8 mouse cellular contexts compared by ENCODE assay signal in genomic region chr7:45305275-45305674, GRCm38 (mm10). TPM values are rescaled to one million over a fixed set of nuclear protein-coding genes. Genes with fewer than 3 reads are reported as not detected.
DNase-seq lines count a peak whose midpoint lies in the region; ATAC-seq and TF ChIP-seq lines count a peak whose summit lies in the region.

No protein-coding gene starts in this region.

- peak overlapping the region; percentile 36; the same call in 1 of the 2 replicates for H3K4me2 ChIP-seq in limb, embryonic 11.5 days (ENCODE audit: low read depth, severe bottlenecking)
- peak overlapping the region; percentile 41 for H3K4me2 ChIP-seq in midbrain, embryonic 11.5 days

- TF ChIP-seq CTCF in spleen, adult 2 months (IDR thresholded peaks at IDR 0.05; ENCODE audit: extremely low read depth, insufficient read depth, insufficient read length, insufficient replicate concordance) = peak; percentile 61; the same call in 1 of the 2 replicates

- WGBS in limb, embryonic 11.5 days = 3% methylated on average over 17 of the region's 17 CpGs
- WGBS in midbrain, embryonic 11.5 days = 4% methylated on average over 17 of the region's 17 CpGs
- WGBS in spleen, adult 2 months = 46% methylated on average over 17 of the region's 17 CpGs

- H3K27ac ChIP-seq in limb, embryonic 11.5 days (replicated peaks; ENCODE audit: low read depth, low read length) = no peak overlapping the region
- H3K27ac ChIP-seq in midbrain, embryonic 11.5 days (ENCODE audit: low read depth, low read length) = no peak overlapping the region
- H3K27ac ChIP-seq in spleen, adult 2 months (ENCODE audit: insufficient read depth, low read length) = no peak overlapping the region

- no peaks in the 10 kb centered on the region for H3K36me3 ChIP-seq in limb, embryonic 11.5 days (ENCODE audit: control insufficient read depth, insufficient read depth, low read length)
- no peaks in the 10 kb centered on the region for H3K36me3 ChIP-seq in midbrain, embryonic 11.5 days (ENCODE audit: control insufficient read depth, insufficient read depth, low read length)
- H3K36me3 ChIP-seq in spleen, adult 2 months (ENCODE audit: control insufficient read depth, insufficient read depth, low read length) = no peaks in the 10 kb centered on the region

- H3K4me1 ChIP-seq in limb, embryonic 11.5 days (ENCODE audit: control insufficient read depth, insufficient read depth, low read length) = peaks cover 9% of the 10 kb centered on the region
- peaks cover 12% of the 10 kb centered on the region for H3K4me1 ChIP-seq in midbrain, embryonic 11.5 days (ENCODE audit: control insufficient read depth, insufficient read depth, low read length)
- peaks cover 3% of the 10 kb centered on the region; the same call in 1 of the 2 replicates for H3K4me1 ChIP-seq in spleen, adult 2 months (ENCODE audit: control insufficient read depth, insufficient read depth, insufficient read length)

- H3K4me3 ChIP-seq in limb, embryonic 11.5 days (ENCODE audit: low read depth, low read length) = peak overlapping the region; percentile 8; the same call in 1 of the 2 replicates
- peak overlapping the region; percentile 26 for H3K4me3 ChIP-seq in midbrain, embryonic 11.5 days (ENCODE audit: low read depth, low read length)
- no peak overlapping the region for H3K4me3 ChIP-seq in spleen, adult 2 months (ENCODE audit: extremely low read depth, insufficient read depth, insufficient read length)

- H3K9me3 ChIP-seq in limb, embryonic 11.5 days (ENCODE audit: control insufficient read depth, low read length) = no peaks in the 10 kb centered on the region
- no peaks in the 10 kb centered on the region for H3K9me3 ChIP-seq in midbrain, embryonic 11.5 days (ENCODE audit: control insufficient read depth, low read length)

- DNase-seq in urinary bladder, postnatal 25 days (ENCODE audit: low spot score) = peak; percentile 53
- no peak for DNase-seq in urinary bladder, adult 2 months (ENCODE audit: low spot score)
- peak; percentile 47 to 68 for DNase-seq in cerebellum, postnatal 4 days (ENCODE audit: low spot score in 2 of 2)
- DNase-seq in gastrocnemius, postnatal 10 days = peak; percentile 68
- peak; percentile 61 to 70 for DNase-seq in kidney, adult 8-10 months
- peak; percentile 89 for DNase-seq in limb, embryonic 11.5 days (ENCODE audit: low spot score)
- peak; percentile 96 for DNase-seq in midbrain, embryonic 11.5 days (ENCODE audit: low spot score, missing footprints)
- peak; percentile 12 to 34 for DNase-seq in spleen, adult 2 months (ENCODE audit: low read depth in 1 of 2, low spot score in 2 of 2)

- no peak for TF ChIP-seq POLR2A in spleen, adult 2 months (IDR thresholded peaks at IDR 0.05; ENCODE audit: low read depth, low read length)

- H3K27me3 ChIP-seq in limb, embryonic 11.5 days (ENCODE audit: control insufficient read depth, insufficient read depth, low read length) = no peaks in the 10 kb centered on the region
- H3K27me3 ChIP-seq in midbrain, embryonic 11.5 days (ENCODE audit: control insufficient read depth, insufficient read depth, low read length) = no peaks in the 10 kb centered on the region
- no peaks in the 10 kb centered on the region for H3K27me3 ChIP-seq in spleen, adult 2 months (ENCODE audit: control insufficient read depth, insufficient read depth, low read length)

- 0 out of 2 replicates have a peak, but pooled peaks have one; percentile 42 for ATAC-seq in limb, embryonic 11.5 days (ENCODE audit: insufficient number of reproducible peaks, low FRiP score, low TSS enrichment, low read depth)
- ATAC-seq in midbrain, embryonic 11.5 days (ENCODE audit: low FRiP score) = peak; percentile 74

- peak overlapping the region; percentile 17; the same call in 1 of the 2 replicates for H3K9ac ChIP-seq in limb, embryonic 11.5 days (ENCODE audit: low read length)
- H3K9ac ChIP-seq in midbrain, embryonic 11.5 days (ENCODE audit: low read length) = peak overlapping the region; percentile 47

RNA-seq across cellular contexts. Expression of gene Slc6a21, which starts 28.0 kb away (rescaled TPM):
- polyA plus RNA-seq in urinary bladder, adult 2 months (2012; rRNA removed) = not detected in 2 replicates
- not detected for total RNA-seq in gastrocnemius, postnatal 10 days (2021)
- polyA plus RNA-seq in limb, embryonic 11.5 days (2014; fragmentation: Nextera tagmentation; extraction: Ambion mirVana) = not detected in 2 replicates
- polyA plus RNA-seq in midbrain, embryonic 11.5 days (2014; fragmentation: Nextera tagmentation; extraction: Ambion mirVana) = not detected in 2 replicates
- polyA plus RNA-seq in spleen, adult 2 months (2012; rRNA removed) = 0.27 and 0.43 TPM in 2 replicates

RNA-seq across cellular contexts. Expression of gene Trpm4, which starts 28.3 kb away (rescaled TPM):
- polyA plus RNA-seq in urinary bladder, adult 2 months (2012; rRNA removed) = 33.6 and 39.8 TPM in 2 replicates
- total RNA-seq in gastrocnemius, postnatal 10 days (2021) = 10 to 100 TPM; 25.5 to 35.2 TPM
- polyA plus RNA-seq in limb, embryonic 11.5 days (2014; fragmentation: Nextera tagmentation; extraction: Ambion mirVana) = 6.7 and 8.9 TPM in 2 replicates
- 4.4 and 6.1 TPM in 2 replicates for polyA plus RNA-seq in midbrain, embryonic 11.5 days (2014; fragmentation: Nextera tagmentation; extraction: Ambion mirVana)
- polyA plus RNA-seq in spleen, adult 2 months (2012; rRNA removed) = 7.9 and 10.0 TPM in 2 replicates

RNA-seq across cellular contexts. Expression of gene Hrc, which starts 29.8 kb away (rescaled TPM):
- polyA plus RNA-seq in urinary bladder, adult 2 months (2012; rRNA removed) = 0.59 and 1.1 TPM in 2 replicates
- 100 to 1,000 TPM; 579 to 609 TPM for total RNA-seq in gastrocnemius, postnatal 10 days (2021)
- 0.52 and 0.83 TPM in 2 replicates for polyA plus RNA-seq in limb, embryonic 11.5 days (2014; fragmentation: Nextera tagmentation; extraction: Ambion mirVana)
- polyA plus RNA-seq in midbrain, embryonic 11.5 days (2014; fragmentation: Nextera tagmentation; extraction: Ambion mirVana) = 0.11 and 0.19 TPM in 2 replicates
- 0.04 and 0.09 TPM in 2 replicates for polyA plus RNA-seq in spleen, adult 2 months (2012; rRNA removed)
